In genomic region chr10:22413702-22414494, GRCm38 (mm10) we compare ENCODE assay signal across 7 mouse cellular contexts. TPM values are rescaled to one million over a fixed set of nuclear protein-coding genes. Genes with fewer than 3 reads are reported as not detected.
DNase-seq lines count a peak whose midpoint lies in the region; ATAC-seq and TF ChIP-seq lines count a peak whose summit lies in the region.
"Not testable (repeated sequence)": the region's sequence is repeated elsewhere in the genome, so short reads cannot be mapped to it uniquely, and the experiment has no call there.

No protein-coding gene starts in this region.

- H3K27me3 ChIP-seq in forebrain, embryonic 16.5 days (replicated peaks; ENCODE audit: control insufficient read depth, insufficient read depth, low read length); kidney, embryonic 16.5 days (ENCODE audit: insufficient read depth, low read length); lung, embryonic 14.5 days (ENCODE audit: insufficient read depth, low read length): not testable (repeated sequence)

- WGBS in forebrain, embryonic 16.5 days, result 0% methylated on average over 1 of the region's 8 CpGs
- 0% methylated on average over 1 of the region's 8 CpGs for WGBS in kidney, embryonic 16.5 days
- 0% methylated on average over 1 of the region's 8 CpGs for WGBS in lung, embryonic 14.5 days

- H3K9me3 ChIP-seq in forebrain, embryonic 16.5 days (ENCODE audit: control insufficient read depth, low read length); kidney, embryonic 16.5 days (ENCODE audit: low read length); lung, embryonic 14.5 days (ENCODE audit: low read depth, low read length): not testable (repeated sequence)

- TF ChIP-seq CTCF in brain, embryonic 14.5 days (IDR thresholded peaks at IDR 0.05; ENCODE audit: borderline replicate concordance, extremely low read depth, insufficient read depth, insufficient read length); lung, embryonic 14.5 days (IDR thresholded peaks at IDR 0.05; ENCODE audit: low read depth): not testable (repeated sequence)

- not testable (repeated sequence) for H3K4me3 ChIP-seq in forebrain, embryonic 16.5 days (replicated peaks; ENCODE audit: low read length); kidney, embryonic 16.5 days (ENCODE audit: low read length); lung, embryonic 14.5 days (ENCODE audit: low read depth, low read length)

- not testable (repeated sequence) for H3K4me2 ChIP-seq in forebrain, embryonic 16.5 days (ENCODE audit: low read length); kidney, embryonic 16.5 days (replicated peaks; ENCODE audit: low read depth, low read length); lung, embryonic 14.5 days

- not testable (repeated sequence) for H3K9ac ChIP-seq in forebrain, embryonic 16.5 days (replicated peaks; ENCODE audit: low read depth, low read length); kidney, embryonic 16.5 days (replicated peaks; ENCODE audit: low read length); lung, embryonic 14.5 days

- not testable (repeated sequence) for H3K27ac ChIP-seq in forebrain, embryonic 16.5 days (ENCODE audit: low read length); kidney, embryonic 16.5 days (ENCODE audit: low read length); lung, embryonic 14.5 days (ENCODE audit: low read depth)

- peak; percentile 43 for DNase-seq in brain, embryonic 14.5 days (ENCODE audit: low read depth)
- DNase-seq in heart, postnatal 10 days, result peak; percentile 20 to 33
- DNase-seq in lung, embryonic 14.5 days, result peak; percentile 63
- peak; percentile 3 to 8 for DNase-seq in right cerebral cortex, postnatal 36 days (ENCODE audit: low spot score in 2 of 2)

- not testable (repeated sequence) for H3K36me3 ChIP-seq in forebrain, embryonic 16.5 days (ENCODE audit: control insufficient read depth, insufficient read depth); kidney, embryonic 16.5 days (ENCODE audit: insufficient read depth, low read length); lung, embryonic 14.5 days (ENCODE audit: insufficient read depth)

- not testable (repeated sequence) for H3K4me1 ChIP-seq in forebrain, embryonic 16.5 days (replicated peaks; ENCODE audit: control insufficient read depth, insufficient read depth, low read length); kidney, embryonic 16.5 days (ENCODE audit: insufficient read depth, low read length); lung, embryonic 14.5 days (ENCODE audit: insufficient read depth)

- not testable (repeated sequence) for TF ChIP-seq POLR2A in brain, embryonic 14.5 days (IDR thresholded peaks at IDR 0.05; ENCODE audit: borderline replicate concordance, extremely low read depth, insufficient read depth, insufficient read length, poor library complexity, severe bottlenecking)

- intact Hi-C loops in heart, postnatal 10 days (cut with DNase I), result not testable (repeated sequence)

- peak; percentile 78 for ATAC-seq in forebrain, embryonic 16.5 days
- ATAC-seq in kidney, embryonic 16.5 days (ENCODE audit: low FRiP score, low TSS enrichment), result peak; percentile 85
- peak; percentile 94 for ATAC-seq in lung, embryonic 14.5 days (ENCODE audit: insufficient read depth)
- peak; percentile 56 for ATAC-seq in monocyte, adult 5-6 weeks (replicated peaks; ENCODE audit: insufficient number of reproducible peaks, low FRiP score, low TSS enrichment, poor library complexity, severe bottlenecking)

RNA-seq across cellular contexts. Expression of gene Raet1d, which starts 53.5 kb away (rescaled TPM):
- polyA plus RNA-seq in brain, embryonic 14.5 days (2012; rRNA removed), result 1.4 and 1.8 TPM in 2 replicates
- 2.6 and 3.1 TPM in 2 replicates for polyA plus RNA-seq in forebrain, embryonic 16.5 days (2015; fragmentation: Nextera tagmentation; extraction: Ambion mirVana)
- under 1 TPM; 0.36 to 0.79 TPM for total RNA-seq in heart, postnatal 10 days (2021)
- 13.1 and 14.0 TPM in 2 replicates for polyA plus RNA-seq in kidney, embryonic 16.5 days (2015; fragmentation: Nextera tagmentation; extraction: Ambion mirVana)
- polyA plus RNA-seq in lung, embryonic 14.5 days (2014; fragmentation: Nextera tagmentation; extraction: Ambion mirVana), result 13.7 and 14.6 TPM in 2 replicates
- 1.2 TPM in 1 of 3 replicates, not detected in the others for total RNA-seq in monocyte, adult 5-6 weeks (2017)

Comparison
In these comparisons a context has a peak if more than half of its experiments do, and no peak if none do; other contexts are left out.
1. DNase-seq: peak in every context shown above with its lines; median percentile 63 in lung, embryonic 14.5 days; 43 in brain, embryonic 14.5 days; 26 in heart, postnatal 10 days; 6 in right cerebral cortex, postnatal 36 days.